Comparison of ENCODE assay signal across 22 mouse cellular contexts in genomic region chr2:13760366-13760765, GRCm38 (mm10). TPM values are rescaled to one million over a fixed set of nuclear protein-coding genes. Genes with fewer than 3 reads are reported as not detected.
DNase-seq lines count a peak whose midpoint lies in the region; ATAC-seq and TF ChIP-seq lines count a peak whose summit lies in the region.
"Had no signal": no experiment of that assay in that cellular context is flagged by ENCODE, and none has a peak within 500 bp of the region (broad histone marks: within the 10 kb centered on the region; RNA-seq: fewer than 3 reads in every experiment).

No protein-coding gene starts in this region.

- no peaks in the 10 kb centered on the region for H3K36me3 ChIP-seq in thymus, adult 2 months (ENCODE audit: control insufficient read depth, insufficient read depth, low read length)
- H3K36me3 ChIP-seq in hindbrain, embryonic 11.5 days (ENCODE audit: control insufficient read depth, insufficient read depth, low read length), result no peaks in the 10 kb centered on the region
- H3K36me3 ChIP-seq: embryonic facial prominence, embryonic 12.5 days; forebrain, embryonic 15.5 days; G1E; heart, embryonic 10.5 days; hindbrain, embryonic 13.5 days had no signal

- H3K27me3 ChIP-seq in thymus, adult 2 months (ENCODE audit: control insufficient read depth, insufficient read depth, low read length), result no peaks in the 10 kb centered on the region
- H3K27me3 ChIP-seq in hindbrain, embryonic 11.5 days (ENCODE audit: control insufficient read depth, insufficient read depth, low read length), result no peaks in the 10 kb centered on the region
- H3K27me3 ChIP-seq: embryonic facial prominence, embryonic 12.5 days; forebrain, embryonic 15.5 days; hindbrain, embryonic 13.5 days had no signal

- H3K9ac ChIP-seq in hindbrain, embryonic 11.5 days (ENCODE audit: low read depth, low read length), result no peak overlapping the region
- H3K9ac ChIP-seq: embryonic facial prominence, embryonic 12.5 days; forebrain, embryonic 15.5 days; hindbrain, embryonic 13.5 days had no signal

- peak overlapping the region; percentile 52 for H3K27ac ChIP-seq in thymus, adult 2 months (ENCODE audit: control insufficient read depth, insufficient read depth, low read length)
- no peak overlapping the region for H3K27ac ChIP-seq in layer of hippocampus, adult 2 months
- H3K27ac ChIP-seq in hindbrain, embryonic 11.5 days (ENCODE audit: low read depth, low read length), result no peak overlapping the region
- H3K27ac ChIP-seq: embryonic facial prominence, embryonic 12.5 days; forebrain, embryonic 15.5 days; heart, embryonic 10.5 days; hindbrain, embryonic 13.5 days; hindbrain, postnatal 0 days had no signal

- peak; percentile 22; the same call in 1 of the 2 replicates for ATAC-seq in megakaryocyte, adult 5-6 weeks (ENCODE audit: poor library complexity, severe bottlenecking)
- no peak for ATAC-seq in hindbrain, embryonic 11.5 days (ENCODE audit: low FRiP score)
- ATAC-seq: forebrain, embryonic 15.5 days; hindbrain, postnatal 0 days had no signal

- DNase-seq in thymus, adult 2 months, result peak; percentile 3
- no peak for DNase-seq in thymus, postnatal 4 days
- DNase-seq in T-cell, adult 2 months (ENCODE audit: low spot score), result peak; percentile 56
- peak; percentile 16 for DNase-seq in thymus, postnatal 25 days
- DNase-seq in layer of hippocampus, adult 2 months (ENCODE audit: low spot score in 2 of 2), result no peak
- DNase-seq in cerebellum, adult 18-20 months, result no peak
- no peak for DNase-seq in hindbrain, embryonic 11.5 days (ENCODE audit: low spot score)
- DNase-seq: adrenal gland, postnatal 14 days; B cell, adult 2 months; cerebellum, adult 11-12 months; cerebellum, postnatal 14 days; gastrocnemius, postnatal 10 days; heart, adult 18-20 months; heart, postnatal 10 days; heart, postnatal 4 days had no signal

- peaks cover 5% of the 10 kb centered on the region for H3K4me1 ChIP-seq in thymus, adult 2 months (replicated peaks; ENCODE audit: control insufficient read depth, insufficient read depth, low read length)
- H3K4me1 ChIP-seq in hindbrain, embryonic 11.5 days (replicated peaks; ENCODE audit: control insufficient read depth, insufficient read depth, low read length), result no peaks in the 10 kb centered on the region
- H3K4me1 ChIP-seq: embryonic facial prominence, embryonic 12.5 days; forebrain, embryonic 15.5 days; heart, embryonic 10.5 days; hindbrain, embryonic 13.5 days had no signal

- no peaks in the 10 kb centered on the region for H3K9me3 ChIP-seq in hindbrain, embryonic 11.5 days (ENCODE audit: control insufficient read depth, low read length)
- H3K9me3 ChIP-seq: embryonic facial prominence, embryonic 12.5 days; forebrain, embryonic 15.5 days; G1E; heart, embryonic 10.5 days; hindbrain, embryonic 13.5 days had no signal

- H3K4me3 ChIP-seq in thymus, adult 2 months (ENCODE audit: control insufficient read depth, insufficient read depth, low read length), result no peak overlapping the region
- no peak overlapping the region for H3K4me3 ChIP-seq in layer of hippocampus, adult 2 months
- no peak overlapping the region for H3K4me3 ChIP-seq in hindbrain, embryonic 11.5 days (ENCODE audit: low read depth, low read length)
- H3K4me3 ChIP-seq: embryonic facial prominence, embryonic 12.5 days; forebrain, embryonic 15.5 days; heart, embryonic 10.5 days; hindbrain, embryonic 13.5 days had no signal

- no peak for TF ChIP-seq POLR2A in thymus, adult 2 months (IDR thresholded peaks at IDR 0.05; ENCODE audit: control insufficient read depth, extremely low read depth, insufficient read depth, low read length, poor library complexity)

- no peak overlapping the region for H3K4me2 ChIP-seq in hindbrain, embryonic 11.5 days (replicated peaks; ENCODE audit: low read depth, low read length)
- H3K4me2 ChIP-seq: embryonic facial prominence, embryonic 12.5 days; forebrain, embryonic 15.5 days; hindbrain, embryonic 13.5 days had no signal

- TF ChIP-seq CTCF in thymus, adult 2 months (IDR thresholded peaks at IDR 0.05; ENCODE audit: borderline replicate concordance, control insufficient read depth, extremely low read depth, insufficient read depth, low read length, poor library complexity), result no peak
- TF ChIP-seq CTCF in layer of hippocampus, adult 2 months (conservative IDR thresholded peaks at IDR 0.05), result no peak

RNA-seq across cellular contexts. Expression of gene St8sia6, which starts 33.5 kb away (rescaled TPM):
- polyA plus RNA-seq in thymus, adult 2 months (2012; rRNA removed), result 1.1 TPM in 2 replicates
- total RNA-seq in megakaryocyte, adult 5-6 weeks (2015), result 1.6 and 4.2 TPM in 2 replicates
- 1.6 and 3.5 TPM in 2 replicates for total RNA-seq in megakaryocyte, adult 5-6 weeks (2017)
- total RNA-seq in layer of hippocampus, adult 2 months (2021), result 1 to 10 TPM; 2.8 to 3.7 TPM
- 0.02 and 0.18 TPM in 2 replicates for polyA plus RNA-seq in hindbrain, embryonic 11.5 days (2014; fragmentation: Nextera tagmentation; extraction: Ambion mirVana)
- polyA plus RNA-seq: G1E had no signal

Comparison
In these comparisons a context has a peak if more than half of its experiments do, and no peak if none do; other contexts are left out.
1. DNase-seq: peak in thymus, adult 2 months (single experiment), T-cell, adult 2 months (single experiment) and thymus, postnatal 25 days (single experiment); none in thymus, postnatal 4 days (single experiment), layer of hippocampus, adult 2 months (0 of 2), cerebellum, adult 18-20 months (0 of 2) and hindbrain, embryonic 11.5 days (single experiment).